Mouse (Mus musculus) ES-Bruce4 (cell line): Measurements from ENCODE around the gene Unc13b.

ENCODE experiments used
- CTCF ChIP-seq: IDR thresholded peaks from one replicate; pipeline ENCODE4 v1.8.1; 2011; ENCODE audit warnings: low read depth, low read length
- EP300 ChIP-seq: IDR thresholded peaks from 2 replicates; pipeline ENCODE4 v1.6.1; 2011; ENCODE audit warnings: low read depth, low read length; ENCODE audit not compliant: insufficient read depth
- POLR2A ChIP-seq: IDR thresholded peaks from one replicate; pipeline ENCODE4 v1.8.1; 2011; ENCODE audit warnings: low read length; ENCODE audit not compliant: insufficient read depth

GRCm38 (mm10) chr4:43030780-43031230, 27.9 kb upstream of the Unc13b start:
- TF ChIP-seq CTCF (no peak), EP300 (no peak), POLR2A (no peak)
